Mouse (Mus musculus) cerebellum, adult (tissue): ENCODE measurements around the gene Ticam1.
"Not testable (repeated sequence)": the region's sequence is repeated elsewhere in the genome, so short reads cannot be mapped to it uniquely, and the experiment has no call there.

Experiments used
- ATAC-seq: cut with Nextera tagmentation; 2 replicates; pipeline ENCODE4 v1.9.2; 2017; ENCODE audit warnings: mild to moderate bottlenecking, moderate library complexity, mixed read lengths; ENCODE audit not compliant: insufficient number of reproducible peaks, low FRiP score, low TSS enrichment

The Ticam1 gene

GRCm38 (mm10) chr17:56266271-56266670 is 10.3 kb downstream of the Ticam1 start:
- no peak for ATAC-seq

GRCm38 (mm10) chr17:56265869-56266268 is 10.7 kb downstream of the Ticam1 start:
- ATAC-seq: no peak

GRCm38 (mm10) chr17:56265011-56265410 is 11.6 kb downstream of the Ticam1 start:
- no peak for ATAC-seq

- peak; percentile 63 for ATAC-seq
Observed at GRCm38 (mm10) chr17:56264020-56264419, 12.6 kb downstream of the Ticam1 start.

DNA sequence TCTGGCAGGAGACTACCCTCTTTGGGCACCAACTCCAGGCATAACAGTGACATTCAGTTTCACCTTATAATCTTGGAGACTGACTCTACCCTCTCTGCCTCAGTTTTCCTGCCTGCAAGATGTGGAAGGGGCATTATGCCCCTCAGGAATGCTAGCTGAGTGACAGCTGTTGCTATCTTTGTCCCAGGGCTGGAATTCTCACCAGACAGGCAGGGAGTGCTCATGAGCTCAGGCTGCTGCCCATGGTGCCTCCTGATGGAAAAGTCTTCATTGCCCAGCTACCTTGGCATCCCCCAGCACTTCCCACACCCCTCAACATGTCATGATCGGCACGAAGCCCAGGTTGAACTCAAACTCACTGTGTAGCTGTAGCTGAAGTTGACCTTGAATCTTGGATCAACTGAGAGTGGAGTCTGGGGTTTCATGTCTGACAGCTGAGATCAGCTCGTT is 13.9 kb downstream of the Ticam1 start:
- ATAC-seq: no peak

- no peak for ATAC-seq
Observed at GRCm38 (mm10) chr17:56261166-56261565, 15.4 kb downstream of the Ticam1 start.

GRCm38 (mm10) chr17:56259301-56260037 is 17.1 kb downstream of the Ticam1 start:
- ATAC-seq: no peak

GRCm38 (mm10) chr17:56258812-56259211 is 17.8 kb downstream of the Ticam1 start:
- not testable (repeated sequence) for ATAC-seq

GRCm38 (mm10) chr17:56258269-56258668 is 18.3 kb downstream of the Ticam1 start:
- not testable (repeated sequence) for ATAC-seq

GRCm38 (mm10) chr17:56257181-56257894 is 19.2 kb downstream of the Ticam1 start:
- no peak for ATAC-seq

GRCm38 (mm10) chr17:56256239-56256881 is 20.2 kb downstream of the Ticam1 start, which contains the start of gene Fem1a:
Gene Fem1a, plus strand, starts transcription at chr17:56256810.
- ATAC-seq: peak; percentile 86

DNA sequence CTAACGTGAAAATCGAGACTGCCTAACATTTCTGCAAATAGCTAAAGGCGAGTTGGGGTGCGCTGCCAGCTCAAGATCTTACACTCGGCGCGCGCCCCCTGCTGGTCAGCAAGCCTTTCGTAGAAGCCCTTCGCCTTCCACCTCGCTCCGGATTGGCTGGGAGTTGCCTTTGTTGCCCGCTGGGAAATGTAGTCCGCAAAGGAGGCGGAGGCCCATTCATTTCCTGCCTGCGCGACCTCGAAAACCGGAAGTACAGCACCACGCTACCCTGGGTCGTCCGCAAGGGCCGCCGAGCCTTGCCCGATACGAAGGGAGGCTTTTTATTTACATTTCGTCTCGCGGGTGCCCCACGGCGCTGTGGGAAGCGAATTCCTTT is 20.7 kb downstream of the Ticam1 start:
- peak; percentile 86 for ATAC-seq

GRCm38 (mm10) chr17:56255429-56255828 is 21.2 kb downstream of the Ticam1 start:
- ATAC-seq: no peak

DNA sequence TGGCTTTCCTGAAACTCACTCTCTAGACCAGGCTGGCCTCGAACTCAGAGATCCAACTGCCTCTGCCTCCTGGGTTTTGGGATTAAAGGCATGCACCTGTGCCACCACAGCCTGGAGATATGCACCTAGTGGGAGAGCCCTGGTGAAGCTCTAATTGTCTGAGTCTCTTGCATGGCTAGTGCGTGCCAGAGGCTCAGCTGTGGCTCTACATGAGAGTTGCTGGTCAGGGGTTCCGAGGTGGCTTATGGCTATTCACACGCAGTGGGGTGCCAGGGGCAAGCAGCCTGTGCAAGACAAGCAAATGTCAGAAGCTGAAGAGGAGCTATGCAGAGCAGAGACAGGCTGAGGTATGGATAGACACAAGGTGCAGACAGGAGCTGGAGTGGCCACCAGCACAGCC is 21.9 kb downstream of the Ticam1 start:
- no peak for ATAC-seq

DNA sequence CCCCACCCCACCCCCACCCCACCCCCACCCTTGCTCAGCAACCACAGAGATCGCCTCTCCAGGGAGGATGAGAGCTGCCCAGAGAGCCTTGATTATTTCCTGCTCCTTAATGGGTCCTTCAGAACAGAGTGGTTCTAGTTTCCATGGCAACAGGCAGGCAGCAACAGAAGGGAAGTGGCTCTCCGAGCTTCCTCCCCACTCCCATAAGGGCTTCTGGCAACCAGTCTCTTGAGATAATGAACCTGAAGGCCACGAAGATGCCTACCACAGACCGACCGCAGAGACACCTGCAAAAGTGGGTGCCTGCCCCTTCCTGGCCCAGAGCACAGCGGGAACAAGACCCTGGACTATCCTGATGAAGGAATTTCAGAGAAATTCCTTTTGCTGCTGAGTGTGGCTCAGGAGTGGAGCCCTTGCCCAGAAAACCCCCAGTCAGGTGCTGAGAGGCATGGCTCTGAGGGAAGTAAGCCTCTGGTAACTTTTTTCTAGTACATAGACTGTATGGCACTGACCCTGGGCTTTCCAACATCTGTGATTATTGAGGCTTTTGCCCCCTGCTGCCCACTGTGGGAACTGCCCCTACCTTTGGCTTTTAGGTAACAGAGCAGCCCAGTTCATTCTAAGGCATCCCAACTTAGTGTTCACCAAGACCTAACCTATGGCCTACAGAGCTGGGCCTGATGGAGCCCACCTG is 25.3 kb downstream of the Ticam1 start:
- no peak for ATAC-seq

GRCm38 (mm10) chr17:56245608-56246007 is 31.0 kb downstream of the Ticam1 start:
- no peak for ATAC-seq

GRCm38 (mm10) chr17:56241541-56242401 is 34.8 kb downstream of the Ticam1 start:
- peak; percentile 96 for ATAC-seq

DNA sequence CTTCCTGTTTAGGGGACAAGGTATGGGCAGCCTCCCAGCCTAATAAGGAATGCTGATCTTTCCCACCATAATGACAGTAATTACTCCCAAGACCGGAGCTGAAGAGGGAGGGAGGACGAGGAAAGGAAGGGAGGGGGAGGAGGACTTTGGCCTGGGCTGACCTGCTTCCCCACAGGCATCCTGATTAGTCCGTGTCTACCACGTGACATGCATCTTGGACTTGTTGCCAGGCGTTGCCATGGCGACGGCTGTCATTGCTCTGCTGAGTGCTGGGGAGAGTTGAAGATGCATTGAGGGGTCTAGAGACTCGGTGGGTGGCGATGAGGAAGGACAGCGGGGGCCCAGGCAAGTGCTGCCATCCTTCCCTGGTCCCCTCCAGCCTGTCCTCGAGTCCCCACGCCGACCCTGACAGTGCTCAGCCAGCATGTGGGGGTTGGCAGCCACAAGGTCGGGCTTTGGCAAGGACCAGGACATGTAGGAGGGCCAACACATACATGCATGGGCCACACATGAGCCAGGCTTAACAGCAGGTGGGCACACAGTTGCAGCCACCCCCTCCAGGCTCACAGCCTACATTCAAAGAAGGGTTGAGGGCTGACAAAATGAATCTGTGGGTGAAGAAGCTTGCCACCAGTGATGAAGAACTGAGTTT is 42.6 kb downstream of the Ticam1 start:
- peak; percentile 87 for ATAC-seq

- no peak for ATAC-seq
Observed at GRCm38 (mm10) chr17:56233389-56233788, 43.2 kb downstream of the Ticam1 start.
